Mouse (Mus musculus): ENCODE data around the gene Asb4.

DNA sequence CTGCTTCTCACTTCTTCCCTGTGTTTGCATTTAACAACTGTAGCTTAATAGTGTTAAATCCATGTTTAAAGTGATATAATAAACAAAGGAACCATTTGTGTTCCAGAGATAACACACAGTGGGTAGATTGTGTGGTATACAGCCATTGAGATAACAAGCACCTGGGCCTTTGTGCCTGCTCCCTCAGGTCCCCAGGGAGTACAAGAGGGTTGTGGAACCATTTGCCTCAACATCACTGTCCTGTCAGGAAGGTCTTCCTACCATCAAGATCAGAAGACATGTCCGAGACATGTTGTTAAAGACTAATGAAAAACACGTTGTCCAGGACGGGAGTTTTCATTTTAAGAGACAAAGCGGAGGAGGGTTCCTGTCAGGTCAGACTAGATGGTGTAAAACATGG, 3.3 kb downstream of the Asb4 start:
- TF ChIP-seq POLR2A (IDR thresholded peaks at IDR 0.05; ENCODE audit: borderline replicate concordance, extremely low read depth, insufficient read depth, insufficient read length, poor library complexity, severe bottlenecking), result no peak
- TF ChIP-seq CTCF (IDR thresholded peaks at IDR 0.05; ENCODE audit: borderline replicate concordance, extremely low read depth, insufficient read depth, insufficient read length), result no peak
